In genomic region chr1:54039062-54039461, GRCm38 (mm10) we compare ENCODE assay signal across 8 mouse cellular contexts.
DNase-seq lines count a peak whose midpoint lies in the region; TF ChIP-seq lines count a peak whose summit lies in the region.

No protein-coding gene starts in this region.

- TF ChIP-seq CTCF in gastrocnemius, adult 2 months (IDR thresholded peaks at IDR 0.05): peak; percentile 72

- no peak for DNase-seq in gastrocnemius, adult 2 months
- no peak for DNase-seq in gastrocnemius, postnatal 10 days
- DNase-seq in testis, postnatal 10 days (ENCODE audit: low spot score): peak; percentile 42
- no peak for DNase-seq in testis, postnatal 14 days (ENCODE audit: low spot score)
- DNase-seq in embryo, embryonic 9.5 days (ENCODE audit: extremely low spot score): peak; percentile 12
- DNase-seq in kidney, postnatal 14 days: peak; percentile 45
- DNase-seq in naive thymus-derived CD4-positive, alpha-beta T cell, adult 2 months (ENCODE audit: low read depth): peak; percentile 22
- no peak for DNase-seq in frontal cortex, postnatal 36 days (ENCODE audit: low spot score in 2 of 2)

- no peak overlapping the region for H3K27ac ChIP-seq in gastrocnemius, adult 2 months

- intact Hi-C loops in gastrocnemius, adult 2 months (cut with DNase I): loop anchor here (5.0 to 10.0 kb wide), 2 partner anchors 134 to 293 kb away; no protein-coding TSS in a partner anchor

- H3K4me3 ChIP-seq in gastrocnemius, adult 2 months: no peak overlapping the region

Comparison
In these comparisons a context has a peak if more than half of its experiments do, and no peak if none do; other contexts are left out.
1. DNase-seq: peak in testis, postnatal 10 days (single experiment), embryo, embryonic 9.5 days (single experiment), kidney, postnatal 14 days (single experiment) and naive thymus-derived CD4-positive, alpha-beta T cell, adult 2 months (single experiment); none in gastrocnemius, adult 2 months (single experiment), gastrocnemius, postnatal 10 days (single experiment), testis, postnatal 14 days (single experiment) and frontal cortex, postnatal 36 days (0 of 2).